Mouse (Mus musculus): ENCODE measurements around the gene Rara. TPM values are rescaled to one million over a fixed set of nuclear protein-coding genes. Genes with fewer than 3 reads are reported as not detected.
A peak's percentile ranks its signal among the peaks of the same experiment; 100 is the strongest.
"Not testable (repeated sequence)": the region's sequence is repeated elsewhere in the genome, so short reads cannot be mapped to it uniquely, and the experiment has no call there.

Rara gene
- polyA plus RNA-seq, 1 experiment from 2014 or later: 38.6 TPM

DNA sequence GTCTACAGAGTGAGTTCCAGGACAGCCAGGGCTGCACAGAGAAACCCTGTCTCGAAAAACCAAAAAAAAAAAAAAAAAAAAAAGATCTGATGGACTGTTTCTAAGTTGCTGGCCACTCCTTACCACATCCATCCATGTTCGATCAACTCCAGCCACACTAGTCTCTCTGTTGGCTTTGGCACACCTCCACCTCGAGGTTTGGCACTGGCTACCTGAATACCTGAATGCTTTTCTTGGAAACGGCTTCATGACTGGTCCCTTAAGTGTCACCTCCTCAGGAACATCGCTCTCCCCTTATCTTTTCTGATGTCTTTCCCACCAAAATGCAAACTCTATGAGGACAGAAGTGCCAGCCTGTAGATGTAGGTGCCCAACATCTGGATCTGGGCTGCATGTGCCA lies 51.7 kb downstream of the Rara start:
- Histone ChIP-seq H3K9ac (no peak overlapping the region), H3K4me3 (no peak overlapping the region), H3K9me3 (replicated peaks) (no peaks in the 10 kb centered on the region), H3K27me3 (peaks cover 26% of the 10 kb centered on the region), H3K4me2 (replicated peaks) (no peak overlapping the region), H3K36me3 (peaks cover 9% of the 10 kb centered on the region), H3K4me1 (peaks cover 19% of the 10 kb centered on the region), H3K27ac (no peak overlapping the region)
- ATAC-seq (ENCODE audit: low FRiP score): no peak
- 88% methylated on average over 4 of the region's 5 CpGs for WGBS

GRCm38 (mm10) chr11:98981289-98981996 lies 53.8 kb downstream of the Rara start:
- peak overlapping the region; percentile 91 for H3K4me2 ChIP-seq (replicated peaks)
- peak overlapping the region; percentile 82 for H3K9ac ChIP-seq
- WGBS: 35% methylated on average over 20 of the region's 20 CpGs
- H3K27ac ChIP-seq: peak overlapping the region; percentile 92
- H3K9me3 ChIP-seq (replicated peaks): no peaks in the 10 kb centered on the region
- H3K36me3 ChIP-seq: no peaks in the 10 kb centered on the region
- H3K4me3 ChIP-seq: peak overlapping the region; percentile 61
- ATAC-seq (ENCODE audit: low FRiP score): 0 out of 2 replicates have a peak, but pooled peaks have one; percentile 32
- H3K4me1 ChIP-seq: peaks cover 19% of the 10 kb centered on the region
- H3K27me3 ChIP-seq: peaks cover 26% of the 10 kb centered on the region

- H3K27me3 ChIP-seq: peaks cover 26% of the 10 kb centered on the region
- no peaks in the 10 kb centered on the region for H3K36me3 ChIP-seq
- no peaks in the 10 kb centered on the region for H3K9me3 ChIP-seq (replicated peaks)
- H3K4me2 ChIP-seq (replicated peaks): peak overlapping the region; percentile 91
- WGBS: under 1% methylated on average over 94 of the region's 94 CpGs
- peak overlapping the region; percentile 82 for H3K9ac ChIP-seq
- ATAC-seq (ENCODE audit: low FRiP score): peak; percentile 65
- peaks cover 19% of the 10 kb centered on the region for H3K4me1 ChIP-seq
- peak overlapping the region; percentile 92 for H3K27ac ChIP-seq
- peak overlapping the region; percentile 61 for H3K4me3 ChIP-seq
Measured at GRCm38 (mm10) chr11:98981997-98982772, 54.6 kb downstream of the Rara start.

DNA sequence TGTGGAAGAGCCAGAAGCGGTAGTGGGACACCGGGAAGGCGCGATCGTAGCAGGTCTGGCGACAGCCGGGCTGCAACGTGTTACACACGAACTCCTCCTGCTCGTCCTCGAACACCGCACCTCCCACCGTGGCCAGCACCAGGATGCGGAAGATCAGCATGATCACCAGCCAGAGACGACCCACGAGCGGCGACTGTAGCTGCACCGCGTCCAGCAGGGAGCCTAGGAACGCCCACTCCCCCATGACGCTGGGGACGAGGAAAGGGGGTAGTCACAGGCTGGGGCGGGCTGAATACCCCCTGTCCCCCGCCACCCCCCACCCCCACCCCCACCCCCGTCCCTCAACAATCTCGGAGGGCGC lies 55.1 kb downstream of the Rara start, which contains the start of gene Gjd3:
Gene Gjd3 (minus strand): TSS at position 244 of the 361 bp plus-strand sequence.
- H3K9me3 ChIP-seq (replicated peaks): no peaks in the 10 kb centered on the region
- H3K27me3 ChIP-seq: peaks cover 26% of the 10 kb centered on the region
- peak; percentile 32; the same call in 1 of the 2 replicates for ATAC-seq (ENCODE audit: low FRiP score)
- peak within 1 kb of the TSS; percentile 61 for H3K4me3 ChIP-seq
- H3K4me2 ChIP-seq (replicated peaks): peak within 1 kb of the TSS; percentile 91
- no peaks in the 10 kb centered on the region for H3K36me3 ChIP-seq
- peak within 1 kb of the TSS; percentile 92 for H3K27ac ChIP-seq
- H3K4me1 ChIP-seq: peaks cover 19% of the 10 kb centered on the region
- 2% methylated on average over 28 of the region's 28 CpGs for WGBS
- peak within 1 kb of the TSS; percentile 82 for H3K9ac ChIP-seq

GRCm38 (mm10) chr11:98983551-98983950 lies 55.9 kb downstream of the Rara start:
- ATAC-seq (ENCODE audit: low FRiP score): no peak
- H3K27ac ChIP-seq: no peak overlapping the region
- no peaks in the 10 kb centered on the region for H3K36me3 ChIP-seq
- peak overlapping the region; percentile 82; the same call in 1 of the 2 replicates for H3K9ac ChIP-seq
- peaks cover 26% of the 10 kb centered on the region for H3K27me3 ChIP-seq
- H3K4me2 ChIP-seq (replicated peaks): peak overlapping the region; percentile 91; the same call in 1 of the 2 replicates
- H3K4me1 ChIP-seq: peaks cover 18% of the 10 kb centered on the region
- H3K9me3 ChIP-seq (replicated peaks): no peaks in the 10 kb centered on the region
- H3K4me3 ChIP-seq: no peak overlapping the region
- 44% methylated on average over 8 of the region's 8 CpGs for WGBS

DNA sequence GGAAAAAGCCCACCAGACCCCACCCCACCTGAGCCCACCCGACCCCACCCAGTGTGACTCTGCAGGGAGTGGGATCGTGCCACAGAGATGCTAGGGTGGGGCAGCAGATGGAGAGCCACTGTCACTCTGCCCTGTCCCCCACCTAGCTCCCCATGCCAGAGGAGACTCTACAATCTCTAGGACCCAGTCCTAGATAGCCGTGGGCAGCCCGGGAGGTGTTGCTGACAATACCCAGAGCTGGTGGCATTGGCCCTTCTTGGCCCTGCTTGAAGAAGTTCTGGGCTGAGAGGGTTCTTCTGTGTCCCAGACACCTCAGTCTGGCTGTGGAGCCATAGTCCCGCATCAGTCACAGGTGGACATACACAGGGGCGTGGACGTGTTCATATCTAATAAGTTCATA lies 57.9 kb downstream of the Rara start:
- H3K27ac ChIP-seq: no peak overlapping the region
- H3K27me3 ChIP-seq: peaks cover 22% of the 10 kb centered on the region
- no peaks in the 10 kb centered on the region for H3K9me3 ChIP-seq (replicated peaks)
- peaks cover 13% of the 10 kb centered on the region for H3K4me1 ChIP-seq
- ATAC-seq (ENCODE audit: low FRiP score): no peak
- H3K4me2 ChIP-seq (replicated peaks): no peak overlapping the region
- no peaks in the 10 kb centered on the region for H3K36me3 ChIP-seq
- no peak overlapping the region for H3K4me3 ChIP-seq
- H3K9ac ChIP-seq: no peak overlapping the region
- 92% methylated on average over 7 of the region's 7 CpGs for WGBS

DNA sequence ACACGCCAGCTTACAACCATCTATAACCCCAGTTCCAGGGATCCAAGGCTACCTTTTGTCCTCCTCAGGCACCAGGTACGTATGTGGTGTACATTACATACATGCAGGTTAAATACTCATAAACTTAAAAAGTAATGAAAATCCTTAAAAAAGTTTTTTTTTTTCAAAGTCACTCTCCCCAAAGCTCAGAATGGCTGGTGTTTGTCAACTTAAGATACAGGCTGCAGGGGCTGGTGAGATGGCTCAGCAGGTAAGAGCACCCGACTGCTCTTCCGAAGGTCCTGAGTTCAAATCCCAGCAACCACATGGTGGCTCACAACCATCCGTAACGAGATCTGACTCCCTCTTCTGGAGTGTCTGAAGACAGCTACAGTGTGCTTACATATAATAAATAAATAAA lies 60.6 kb downstream of the Rara start:
- H3K9me3 ChIP-seq (replicated peaks); H3K4me3 ChIP-seq; H3K4me1 ChIP-seq; H3K27me3 ChIP-seq; H3K4me2 ChIP-seq (replicated peaks); H3K9ac ChIP-seq; ATAC-seq (ENCODE audit: low FRiP score); H3K27ac ChIP-seq: not testable (repeated sequence)
- peaks cover 22% of the 10 kb centered on the region; the same call in 1 of the 2 replicates for H3K36me3 ChIP-seq
- WGBS: 92% methylated on average over 6 of the region's 6 CpGs

DNA sequence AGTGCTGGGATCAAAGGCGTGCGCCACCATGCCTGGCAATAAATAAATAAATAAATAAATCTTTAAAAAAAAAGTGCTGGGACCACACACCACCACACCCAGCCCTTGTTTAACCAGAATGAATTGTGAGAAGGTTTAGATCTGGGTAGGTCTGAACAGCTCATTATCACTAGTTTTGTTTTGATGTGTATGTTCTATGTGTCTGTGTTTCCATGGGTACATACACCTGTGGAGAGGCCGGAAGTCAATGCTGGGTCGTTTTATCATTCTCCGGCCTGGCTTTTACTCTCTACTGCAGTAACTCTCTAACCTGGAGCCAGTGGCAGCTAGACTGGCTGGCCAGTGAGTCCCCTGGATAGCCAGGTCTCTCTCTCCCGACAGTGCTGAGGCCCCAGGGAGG lies 63.2 kb downstream of the Rara start:
- Histone ChIP-seq H3K36me3 (peaks cover 43% of the 10 kb centered on the region), H3K9me3 (replicated peaks) (no peaks in the 10 kb centered on the region), H3K27me3 (no peaks in the 10 kb centered on the region), H3K4me3 (no peak overlapping the region), H3K4me2 (replicated peaks) (no peak overlapping the region), H3K4me1 (no peaks in the 10 kb centered on the region), H3K9ac (no peak overlapping the region), H3K27ac (no peak overlapping the region)
- 83% methylated on average over 6 of the region's 6 CpGs for WGBS
- ATAC-seq (ENCODE audit: low FRiP score): no peak

DNA sequence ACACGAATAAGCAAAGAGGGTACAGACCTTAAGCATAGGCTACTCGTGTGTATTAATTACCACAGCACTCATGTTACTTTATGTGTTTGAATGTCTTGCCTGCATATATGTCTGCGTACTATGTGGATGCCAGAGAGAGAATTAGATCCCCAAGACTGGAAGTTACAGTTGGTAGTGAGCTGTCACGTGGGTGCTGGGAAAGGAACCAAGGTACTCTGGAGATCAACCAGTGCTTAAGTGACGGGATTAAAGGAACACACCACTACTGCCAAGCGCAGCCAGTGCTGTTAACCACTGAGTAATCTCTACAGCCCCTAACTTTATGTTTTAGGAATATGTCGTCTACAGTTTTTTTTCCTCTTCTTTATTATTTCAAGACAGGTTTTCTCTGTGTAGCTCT lies 68.4 kb downstream of the Rara start:
- H3K27me3 ChIP-seq: no peaks in the 10 kb centered on the region
- no peak overlapping the region for H3K4me3 ChIP-seq
- H3K4me1 ChIP-seq: no peaks in the 10 kb centered on the region
- H3K9ac ChIP-seq: no peak overlapping the region
- no peak overlapping the region for H3K4me2 ChIP-seq (replicated peaks)
- no peaks in the 10 kb centered on the region for H3K9me3 ChIP-seq (replicated peaks)
- ATAC-seq (ENCODE audit: low FRiP score): no peak
- H3K36me3 ChIP-seq: peaks cover 81% of the 10 kb centered on the region
- WGBS: 94% methylated on average over 7 of the region's 7 CpGs
- no peak overlapping the region for H3K27ac ChIP-seq

- Histone ChIP-seq H3K4me2 (replicated peaks) (no peak overlapping the region), H3K27me3 (no peaks in the 10 kb centered on the region), H3K4me1 (no peaks in the 10 kb centered on the region), H3K27ac (no peak overlapping the region), H3K4me3 (no peak overlapping the region), H3K36me3 (peaks cover 78% of the 10 kb centered on the region), H3K9me3 (replicated peaks) (no peaks in the 10 kb centered on the region), H3K9ac (no peak overlapping the region)
- no peak for ATAC-seq (ENCODE audit: low FRiP score)
- 93% methylated on average over 4 of the region's 4 CpGs for WGBS
Measured at GRCm38 (mm10) chr11:98997659-98998058, 70.0 kb downstream of the Rara start.

GRCm38 (mm10) chr11:98998776-98999175 lies 71.2 kb downstream of the Rara start:
- no peak overlapping the region for H3K27ac ChIP-seq
- no peaks in the 10 kb centered on the region for H3K4me1 ChIP-seq
- H3K9ac ChIP-seq: no peak overlapping the region
- no peak overlapping the region for H3K4me3 ChIP-seq
- no peaks in the 10 kb centered on the region for H3K27me3 ChIP-seq
- no peak for ATAC-seq (ENCODE audit: low FRiP score)
- H3K9me3 ChIP-seq (replicated peaks): no peaks in the 10 kb centered on the region
- no peak overlapping the region for H3K4me2 ChIP-seq (replicated peaks)
- H3K36me3 ChIP-seq: peaks cover 77% of the 10 kb centered on the region

DNA sequence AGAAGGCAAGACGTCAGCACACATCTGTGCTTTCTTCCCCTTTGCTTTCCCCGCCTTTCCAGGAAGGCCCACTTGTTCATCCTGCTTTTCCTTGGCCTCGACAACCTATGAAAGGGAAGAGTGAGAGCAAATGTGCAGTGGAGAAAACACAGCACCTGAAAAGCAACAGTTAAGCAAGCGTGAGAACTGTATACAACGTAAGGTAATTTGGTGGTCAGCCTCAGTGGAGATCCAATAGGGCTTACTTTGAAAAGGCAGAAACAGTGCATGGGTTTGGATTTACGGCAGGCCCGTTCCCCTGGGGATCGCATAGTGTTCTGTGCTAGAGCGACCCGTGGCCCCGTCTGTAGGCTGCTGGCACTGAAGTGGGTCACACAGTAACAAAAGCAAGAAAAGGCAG lies 71.6 kb downstream of the Rara start:
- Histone ChIP-seq H3K27me3 (no peaks in the 10 kb centered on the region), H3K36me3 (peaks cover 76% of the 10 kb centered on the region), H3K9ac (no peak overlapping the region), H3K4me2 (replicated peaks) (no peak overlapping the region), H3K4me1 (no peaks in the 10 kb centered on the region), H3K4me3 (no peak overlapping the region), H3K9me3 (replicated peaks) (no peaks in the 10 kb centered on the region), H3K27ac (no peak overlapping the region)
- ATAC-seq (ENCODE audit: low FRiP score): no peak
- 89% methylated on average over 11 of the region's 11 CpGs for WGBS

All from hindbrain, embryonic 12.5 days (tissue).